Mouse (Mus musculus): ENCODE measurements at regions not wholly inside any gene's neighbourhood (a gene's known extent, or its start where the extent isn't known, plus 50 kb on each side); places are given as distances from the start of the nearest gene placed in this dataset.

DNA sequence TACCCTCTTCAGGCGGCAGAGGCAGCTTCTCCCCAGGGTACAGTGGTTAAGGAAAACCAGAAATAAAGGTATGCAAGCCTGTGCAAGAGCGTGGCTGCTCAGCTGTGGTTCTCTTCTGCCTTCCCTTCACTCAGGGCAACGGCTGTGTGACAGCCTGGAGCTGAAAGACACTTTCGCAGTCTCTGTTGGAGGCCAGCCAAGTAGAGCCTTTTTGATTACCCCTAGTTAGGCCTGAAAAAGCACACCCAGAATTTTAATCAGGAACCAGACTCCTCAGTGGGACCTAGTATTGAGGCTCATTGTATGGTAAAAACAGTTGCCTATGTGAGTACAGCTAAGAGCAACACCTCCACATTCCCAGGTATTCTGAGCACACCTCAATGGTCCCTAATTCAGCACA lies 223.8 kb upstream of the Sphkap start:
- Histone ChIP-seq H3K36me3 (no peaks in the 10 kb centered on the region), H3K9me3 (no peaks in the 10 kb centered on the region), H3K4me3 (no peak overlapping the region), H3K27ac (replicated peaks) (no peak overlapping the region), H3K4me1 (peaks cover 7% of the 10 kb centered on the region), H3K27me3 (replicated peaks) (no peaks in the 10 kb centered on the region), H3K9ac (no peak overlapping the region), H3K4me2 (no peak overlapping the region)
- WGBS: 15% methylated on average over 4 of the region's 4 CpGs
- no peak for ATAC-seq (ENCODE audit: extremely low read depth, insufficient number of reproducible peaks, low FRiP score, low TSS enrichment)

DNA sequence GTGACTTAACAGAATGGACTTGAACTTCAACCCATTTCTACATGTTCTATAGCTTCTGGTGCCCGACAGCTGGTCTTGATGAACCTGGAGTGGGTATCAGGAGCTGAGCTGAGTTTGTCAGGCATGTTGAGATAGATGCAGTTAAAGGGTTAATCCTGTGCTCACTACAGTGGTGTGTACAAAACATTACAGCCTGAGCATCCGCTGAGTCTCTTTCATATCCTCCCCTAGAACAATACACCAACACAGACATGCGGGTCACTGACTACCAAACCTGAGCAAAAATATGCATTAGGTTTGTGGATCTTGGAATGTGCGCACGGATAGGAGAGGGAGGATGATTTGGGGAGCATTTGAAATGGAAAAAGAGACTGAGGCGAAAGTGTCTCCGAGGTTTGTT lies 223.4 kb upstream of the Sphkap start:
- WGBS: 70% methylated on average over 7 of the region's 7 CpGs
- Histone ChIP-seq H3K4me2 (no peak overlapping the region), H3K9me3 (no peaks in the 10 kb centered on the region)

GRCm38 (mm10) chr1:83587258-83587657 lies 179.3 kb upstream of the Sphkap start:
- Histone ChIP-seq H3K4me1 (no peaks in the 10 kb centered on the region), H3K27me3 (replicated peaks) (no peaks in the 10 kb centered on the region), H3K4me2 (no peak overlapping the region), H3K36me3 (no peaks in the 10 kb centered on the region), H3K27ac (replicated peaks) (no peak overlapping the region), H3K9ac (no peak overlapping the region), H3K4me3 (no peak overlapping the region), H3K9me3 (no peaks in the 10 kb centered on the region)
- no peak for ATAC-seq (ENCODE audit: extremely low read depth, insufficient number of reproducible peaks, low FRiP score, low TSS enrichment)
- WGBS: 81% methylated on average over 1 of the region's 1 CpGs

More for the DNA sequence above, 223.4 kb upstream of the Sphkap start:
- Histone ChIP-seq H3K36me3 (no peaks in the 10 kb centered on the region), H3K27me3 (replicated peaks) (no peaks in the 10 kb centered on the region), H3K27ac (replicated peaks) (no peak overlapping the region), H3K4me3 (no peak overlapping the region), H3K9ac (no peak overlapping the region), H3K4me1 (peaks cover 7% of the 10 kb centered on the region)
- no peak for ATAC-seq (ENCODE audit: extremely low read depth, insufficient number of reproducible peaks, low FRiP score, low TSS enrichment)

DNA sequence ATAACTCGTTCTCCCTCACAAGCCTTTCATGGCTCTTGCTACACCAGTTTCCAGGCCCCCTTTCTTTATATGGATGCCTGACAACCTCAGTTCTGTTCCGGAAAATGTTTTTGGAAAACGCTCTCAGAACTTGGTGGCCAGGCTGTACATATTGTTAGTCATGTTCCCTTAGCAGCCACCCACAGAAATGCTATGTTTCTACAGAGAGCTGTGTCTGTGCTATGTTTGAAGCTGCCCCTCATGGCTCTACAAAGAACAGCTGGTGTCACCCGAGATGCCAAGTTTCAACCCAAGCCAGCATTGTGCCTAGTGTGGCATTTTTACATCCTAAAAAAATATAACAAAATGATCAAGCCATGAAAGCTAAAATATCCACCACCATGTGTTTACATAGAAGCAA lies 175.0 kb upstream of the Sphkap start:
- 64% methylated on average over 4 of the region's 4 CpGs for WGBS
- no peaks in the 10 kb centered on the region for H3K4me1 ChIP-seq
- no peak for ATAC-seq (ENCODE audit: extremely low read depth, insufficient number of reproducible peaks, low FRiP score, low TSS enrichment)

GRCm38 (mm10) chr1:83569991-83570390 lies 162.0 kb upstream of the Sphkap start:
- no peaks in the 10 kb centered on the region for H3K36me3 ChIP-seq
- no peak overlapping the region for H3K4me3 ChIP-seq
- ATAC-seq (ENCODE audit: extremely low read depth, insufficient number of reproducible peaks, low FRiP score, low TSS enrichment): no peak
- H3K27ac ChIP-seq (replicated peaks): no peak overlapping the region
- H3K27me3 ChIP-seq (replicated peaks): no peaks in the 10 kb centered on the region
- no peak overlapping the region for H3K4me2 ChIP-seq
- H3K4me1 ChIP-seq: no peaks in the 10 kb centered on the region
- H3K9me3 ChIP-seq: no peaks in the 10 kb centered on the region
- 73% methylated on average over 5 of the region's 5 CpGs for WGBS
- H3K9ac ChIP-seq: no peak overlapping the region

More for the DNA sequence above, 175.0 kb upstream of the Sphkap start:
- no peak overlapping the region for H3K4me3 ChIP-seq
- H3K9ac ChIP-seq: no peak overlapping the region
- no peaks in the 10 kb centered on the region for H3K27me3 ChIP-seq (replicated peaks)
- H3K27ac ChIP-seq (replicated peaks): no peak overlapping the region
- H3K9me3 ChIP-seq: no peaks in the 10 kb centered on the region
- H3K4me2 ChIP-seq: no peak overlapping the region
- H3K36me3 ChIP-seq: no peaks in the 10 kb centered on the region

- no peaks in the 10 kb centered on the region for H3K9me3 ChIP-seq
- no peak overlapping the region for H3K4me3 ChIP-seq
- no peak overlapping the region for H3K4me2 ChIP-seq
- ATAC-seq (ENCODE audit: extremely low read depth, insufficient number of reproducible peaks, low FRiP score, low TSS enrichment): no peak
- no peak overlapping the region for H3K27ac ChIP-seq (replicated peaks)
- H3K27me3 ChIP-seq (replicated peaks): no peaks in the 10 kb centered on the region
- 82% methylated on average over 1 of the region's 1 CpGs for WGBS
- no peak overlapping the region for H3K9ac ChIP-seq
- no peaks in the 10 kb centered on the region for H3K36me3 ChIP-seq
- no peaks in the 10 kb centered on the region for H3K4me1 ChIP-seq
Measured at GRCm38 (mm10) chr1:83568746-83569145, 160.7 kb upstream of the Sphkap start.

- no peak for ATAC-seq (ENCODE audit: extremely low read depth, insufficient number of reproducible peaks, low FRiP score, low TSS enrichment)
- H3K27ac ChIP-seq (replicated peaks): no peak overlapping the region
- H3K4me1 ChIP-seq: no peaks in the 10 kb centered on the region
- no peak overlapping the region for H3K4me3 ChIP-seq
- no peak overlapping the region for H3K9ac ChIP-seq
- H3K9me3 ChIP-seq: no peaks in the 10 kb centered on the region
- H3K36me3 ChIP-seq: no peaks in the 10 kb centered on the region
- H3K27me3 ChIP-seq (replicated peaks): no peaks in the 10 kb centered on the region
- H3K4me2 ChIP-seq: no peak overlapping the region
Measured at GRCm38 (mm10) chr1:83551617-83552016, 143.6 kb upstream of the Sphkap start.

DNA sequence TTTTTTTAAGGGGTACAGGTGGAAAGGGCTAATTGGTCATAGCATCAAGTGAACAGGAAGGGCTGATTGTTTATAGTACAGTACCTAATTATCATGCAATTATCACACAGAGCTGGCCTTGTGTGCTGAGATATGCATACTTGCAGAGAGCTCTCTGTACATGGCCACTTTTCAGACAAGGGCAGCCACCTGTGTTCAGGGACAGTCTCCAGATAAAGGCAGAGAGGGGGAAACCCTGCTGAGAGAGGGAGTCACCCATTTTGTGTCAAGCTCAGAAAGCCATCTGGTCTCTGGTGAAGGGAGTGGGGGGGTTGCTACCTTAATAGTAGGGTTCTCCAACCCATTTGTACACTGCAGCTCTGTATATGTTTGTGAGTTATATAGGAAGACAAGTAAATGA lies 127.5 kb upstream of the Sphkap start:
- Histone ChIP-seq H3K4me2 (no peak overlapping the region), H3K9me3 (peaks cover 6% of the 10 kb centered on the region), H3K9ac (no peak overlapping the region), H3K27me3 (replicated peaks) (no peaks in the 10 kb centered on the region), H3K4me1 (no peaks in the 10 kb centered on the region), H3K36me3 (no peaks in the 10 kb centered on the region), H3K27ac (replicated peaks) (no peak overlapping the region), H3K4me3 (no peak overlapping the region)
- no peak for ATAC-seq (ENCODE audit: extremely low read depth, insufficient number of reproducible peaks, low FRiP score, low TSS enrichment)

DNA sequence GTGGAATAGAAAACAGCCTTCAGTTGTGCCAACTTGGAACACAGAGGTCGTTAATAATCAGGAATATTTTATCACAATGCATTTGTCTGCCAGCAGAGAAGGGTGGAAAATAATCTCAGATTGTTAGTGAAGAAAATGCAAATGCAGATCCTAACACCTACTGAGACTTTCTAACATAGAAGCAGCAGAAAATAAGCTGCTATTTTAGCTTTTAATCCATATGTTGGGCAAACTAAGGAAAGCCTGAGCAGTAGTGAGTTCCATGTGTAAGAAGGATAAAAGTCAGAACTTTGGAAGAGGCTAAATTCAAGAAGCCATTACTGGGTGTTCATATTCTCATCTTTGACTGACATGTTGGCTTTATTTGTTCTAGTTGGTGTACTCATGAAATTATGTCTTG lies 119.8 kb upstream of the Sphkap start:
- Histone ChIP-seq H3K4me3 (no peak overlapping the region), H3K9ac (no peak overlapping the region), H3K9me3 (0 out of 2 replicates have a peak, but pooled peaks cover 3% of the 10 kb centered on the region), H3K27ac (replicated peaks) (no peak overlapping the region), H3K4me2 (no peak overlapping the region), H3K27me3 (replicated peaks) (no peaks in the 10 kb centered on the region), H3K4me1 (no peaks in the 10 kb centered on the region), H3K36me3 (no peaks in the 10 kb centered on the region)
- WGBS: 51% methylated on average over 1 of the region's 1 CpGs
- ATAC-seq (ENCODE audit: extremely low read depth, insufficient number of reproducible peaks, low FRiP score, low TSS enrichment): no peak

GRCm38 (mm10) chr1:83509356-83509755 lies 101.4 kb upstream of the Sphkap start:
- 74% methylated on average over 5 of the region's 5 CpGs for WGBS
- no peak for ATAC-seq (ENCODE audit: extremely low read depth, insufficient number of reproducible peaks, low FRiP score, low TSS enrichment)
- Histone ChIP-seq H3K4me3 (no peak overlapping the region), H3K36me3 (no peaks in the 10 kb centered on the region), H3K9me3 (no peaks in the 10 kb centered on the region), H3K9ac (no peak overlapping the region), H3K4me2 (no peak overlapping the region), H3K27ac (replicated peaks) (no peak overlapping the region), H3K27me3 (replicated peaks) (no peaks in the 10 kb centered on the region), H3K4me1 (0 out of 2 replicates have a peak, but pooled peaks cover 5% of the 10 kb centered on the region)

GRCm38 (mm10) chr1:83505386-83505785 lies 97.4 kb upstream of the Sphkap start:
- Histone ChIP-seq H3K9ac (no peak overlapping the region), H3K9me3 (no peaks in the 10 kb centered on the region), H3K4me2 (no peak overlapping the region), H3K4me1 (0 out of 2 replicates have a peak, but pooled peaks cover 5% of the 10 kb centered on the region), H3K27me3 (replicated peaks) (no peaks in the 10 kb centered on the region), H3K4me3 (no peak overlapping the region), H3K27ac (replicated peaks) (no peak overlapping the region), H3K36me3 (no peaks in the 10 kb centered on the region)
- no peak for ATAC-seq (ENCODE audit: extremely low read depth, insufficient number of reproducible peaks, low FRiP score, low TSS enrichment)
- WGBS: 35% methylated on average over 2 of the region's 2 CpGs

- no peak overlapping the region for H3K4me3 ChIP-seq
- ATAC-seq (ENCODE audit: extremely low read depth, insufficient number of reproducible peaks, low FRiP score, low TSS enrichment): no peak
- WGBS: 30% methylated on average over 2 of the region's 2 CpGs
Measured at GRCm38 (mm10) chr1:83496888-83497287, 88.9 kb upstream of the Sphkap start.

More at GRCm38 (mm10) chr1:83496888-83497287, 88.9 kb upstream of the Sphkap start:
- Histone ChIP-seq H3K4me2 (no peak overlapping the region), H3K36me3 (no peaks in the 10 kb centered on the region), H3K27me3 (replicated peaks) (no peaks in the 10 kb centered on the region), H3K9ac (no peak overlapping the region), H3K4me1 (peaks cover 7% of the 10 kb centered on the region; the same call in 1 of the 2 replicates), H3K27ac (replicated peaks) (no peak overlapping the region), H3K9me3 (no peaks in the 10 kb centered on the region)

Data from heart, embryonic 13.5 days (tissue).